Mouse (Mus musculus) liver, embryonic 16.5 days (tissue): Measurements from ENCODE around the gene Speg. TPM values are rescaled to one million over a fixed set of nuclear protein-coding genes. Genes with fewer than 3 reads are reported as not detected.

Source experiments
- ATAC-seq: fragments of 200-750 bp; cut with Nextera tagmentation; 2 replicates; pipeline ENCODE4 v1.8.0; 2017; ENCODE audit warnings: low read depth, mild to moderate bottlenecking, moderate number of reproducible peaks, moderate library complexity
- H3K27ac ChIP-seq: fragments of 300-500 bp; sonication (generic); 2 replicates; pipeline ENCODE4 v1.5.1; 2014; ENCODE audit warnings: mild to moderate bottlenecking, low read length
- H3K27me3 ChIP-seq: fragments of 300-500 bp; sonication (generic); 2 replicates; pipeline ENCODE4 v1.6.1; 2014; ENCODE audit warnings: low read depth, low read length, mixed read lengths; ENCODE audit not compliant: control insufficient read depth, insufficient read depth
- H3K36me3 ChIP-seq: fragments of 300-500 bp; sonication (generic); 2 replicates; pipeline ENCODE4 v1.6.1; 2014; ENCODE audit warnings: mild to moderate bottlenecking; ENCODE audit not compliant: control insufficient read depth, insufficient read depth
- H3K4me1 ChIP-seq: fragments of 300-500 bp; sonication (generic); 2 replicates; pipeline ENCODE4 v1.6.1; 2014; ENCODE audit warnings: low read depth, low read length, mixed read lengths; ENCODE audit not compliant: control insufficient read depth
- H3K4me2 ChIP-seq: fragments of 300-500 bp; sonication (generic); 2 replicates; pipeline ENCODE4 v1.6.1; 2014; ENCODE audit warnings: low read depth, low read length, mixed read lengths
- H3K4me3 ChIP-seq: fragments of 300-500 bp; sonication (generic); 2 replicates; pipeline ENCODE4 v1.5.1; 2014; ENCODE audit warnings: low read depth, mild to moderate bottlenecking, low read length
- H3K9ac ChIP-seq: fragments of 300-500 bp; sonication (generic); 2 replicates; pipeline ENCODE4 v1.6.1; 2014; ENCODE audit warnings: low read depth, low read length
- H3K9me3 ChIP-seq: fragments of 300-500 bp; sonication (generic); replicated peaks from 2 replicates; pipeline ENCODE4 v1.6.1; 2016; ENCODE audit warnings: low read length; ENCODE audit not compliant: control insufficient read depth
- WGBS: fragments of 180-500 bp; shearing (Covaris S2); extraction: QIAGEN DNeasy Blood & Tissue Kit; methylation state at CpG from one replicate; pipeline ENCODE4 v1.1.7; 2014; ENCODE audit not compliant: insufficient replicate concordance; 5-methylcytosine and 5-hydroxymethylcytosine counted together
- polyA plus RNA-seq: library from polyadenylated mRNA; unstranded; fragments of >200 nt; fragmentation: Nextera tagmentation; extraction: Ambion mirVana; gene quantifications from 2 replicates; pipeline ENCODE4 v1.2.1, GENCODE M21; 2015

Gene Speg
- polyA plus RNA-seq, 1 experiment from 2014 or later: 8.0 TPM

GRCm38 (mm10) chr1:75441471-75441996 is 66.4 kb downstream of the Speg start:
- H3K4me3 ChIP-seq: no peak overlapping the region
- peaks cover 27% of the 10 kb centered on the region for H3K4me1 ChIP-seq
- no peaks in the 10 kb centered on the region for H3K9me3 ChIP-seq
- H3K27ac ChIP-seq: no peak overlapping the region
- no peak for ATAC-seq
- H3K27me3 ChIP-seq: peaks cover 5% of the 10 kb centered on the region
- H3K36me3 ChIP-seq: no peaks in the 10 kb centered on the region; the same call in 1 of the 2 replicates
- WGBS: 77% methylated on average over 15 of the region's 15 CpGs
- no peak overlapping the region for H3K9ac ChIP-seq
- no peak overlapping the region for H3K4me2 ChIP-seq

DNA sequence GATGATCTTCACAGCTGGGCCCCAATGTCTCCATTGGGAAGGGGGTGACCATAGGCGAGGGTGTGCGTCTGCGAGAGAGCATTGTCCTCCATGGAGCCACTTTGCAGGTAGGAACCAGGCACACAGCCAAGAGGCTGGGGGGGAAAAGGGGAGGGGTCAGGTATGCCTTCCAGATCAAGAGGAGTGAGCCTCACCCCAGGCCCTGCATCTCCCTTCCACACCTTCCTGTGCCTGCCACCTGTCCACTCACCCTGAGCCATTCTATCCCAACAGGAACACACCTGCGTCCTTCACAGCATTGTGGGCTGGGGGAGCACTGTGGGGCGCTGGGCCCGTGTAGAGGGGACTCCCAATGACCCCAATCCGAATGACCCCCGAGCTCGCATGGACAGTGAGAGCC is 67.1 kb downstream of the Speg start:
- no peak overlapping the region for H3K4me2 ChIP-seq
- no peaks in the 10 kb centered on the region for H3K9me3 ChIP-seq
- peaks cover 27% of the 10 kb centered on the region for H3K4me1 ChIP-seq
- H3K36me3 ChIP-seq: no peaks in the 10 kb centered on the region; the same call in 1 of the 2 replicates
- H3K27me3 ChIP-seq: peaks cover 12% of the 10 kb centered on the region
- H3K4me3 ChIP-seq: no peak overlapping the region
- WGBS: 61% methylated on average over 9 of the region's 9 CpGs
- H3K27ac ChIP-seq: no peak overlapping the region
- no peak for ATAC-seq
- H3K9ac ChIP-seq: no peak overlapping the region

DNA sequence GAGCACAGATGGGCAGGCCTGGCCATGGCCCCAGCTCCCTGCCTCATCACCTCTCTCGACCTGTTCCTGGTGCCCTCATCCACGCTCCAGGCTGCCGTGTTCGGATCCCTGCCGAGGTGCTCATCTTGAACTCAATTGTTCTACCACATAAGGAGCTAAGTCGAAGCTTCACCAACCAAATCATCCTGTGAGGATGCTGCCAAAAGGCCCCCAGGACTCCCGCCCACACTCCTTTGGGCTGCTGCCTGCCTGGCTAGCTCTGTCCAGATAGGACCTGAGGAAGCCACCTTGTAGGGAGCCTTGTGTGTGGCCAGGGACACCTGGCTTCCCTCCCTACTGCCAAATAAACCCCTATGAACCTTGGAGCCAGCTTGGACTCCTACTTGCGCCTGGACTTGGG is 67.7 kb downstream of the Speg start:
- Histone ChIP-seq H3K27me3 (peaks cover 18% of the 10 kb centered on the region), H3K4me2 (no peak overlapping the region), H3K36me3 (no peaks in the 10 kb centered on the region; the same call in 1 of the 2 replicates), H3K9me3 (no peaks in the 10 kb centered on the region), H3K4me1 (peaks cover 34% of the 10 kb centered on the region), H3K27ac (no peak overlapping the region), H3K4me3 (no peak overlapping the region), H3K9ac (no peak overlapping the region)
- no peak for ATAC-seq
- 65% methylated on average over 8 of the region's 8 CpGs for WGBS

- no peak overlapping the region for H3K9ac ChIP-seq
- H3K9me3 ChIP-seq: no peaks in the 10 kb centered on the region
- no peak overlapping the region for H3K4me2 ChIP-seq
- no peak overlapping the region for H3K4me3 ChIP-seq
- H3K36me3 ChIP-seq: no peaks in the 10 kb centered on the region; the same call in 1 of the 2 replicates
- peaks cover 24% of the 10 kb centered on the region for H3K27me3 ChIP-seq
- H3K27ac ChIP-seq: no peak overlapping the region
- WGBS: 61% methylated on average over 13 of the region's 13 CpGs
- H3K4me1 ChIP-seq: peaks cover 39% of the 10 kb centered on the region
- no peak for ATAC-seq
Measured at GRCm38 (mm10) chr1:75443247-75444024, 68.3 kb downstream of the Speg start.

GRCm38 (mm10) chr1:75444208-75444607 is 69.1 kb downstream of the Speg start:
- no peaks in the 10 kb centered on the region for H3K9me3 ChIP-seq
- WGBS: 44% methylated on average over 3 of the region's 3 CpGs
- peaks cover 46% of the 10 kb centered on the region for H3K4me1 ChIP-seq
- ATAC-seq: no peak
- no peak overlapping the region for H3K4me3 ChIP-seq
- peaks cover 32% of the 10 kb centered on the region for H3K27me3 ChIP-seq
- no peaks in the 10 kb centered on the region; the same call in 1 of the 2 replicates for H3K36me3 ChIP-seq
- no peak overlapping the region for H3K27ac ChIP-seq
- no peak overlapping the region for H3K4me2 ChIP-seq
- H3K9ac ChIP-seq: no peak overlapping the region

DNA sequence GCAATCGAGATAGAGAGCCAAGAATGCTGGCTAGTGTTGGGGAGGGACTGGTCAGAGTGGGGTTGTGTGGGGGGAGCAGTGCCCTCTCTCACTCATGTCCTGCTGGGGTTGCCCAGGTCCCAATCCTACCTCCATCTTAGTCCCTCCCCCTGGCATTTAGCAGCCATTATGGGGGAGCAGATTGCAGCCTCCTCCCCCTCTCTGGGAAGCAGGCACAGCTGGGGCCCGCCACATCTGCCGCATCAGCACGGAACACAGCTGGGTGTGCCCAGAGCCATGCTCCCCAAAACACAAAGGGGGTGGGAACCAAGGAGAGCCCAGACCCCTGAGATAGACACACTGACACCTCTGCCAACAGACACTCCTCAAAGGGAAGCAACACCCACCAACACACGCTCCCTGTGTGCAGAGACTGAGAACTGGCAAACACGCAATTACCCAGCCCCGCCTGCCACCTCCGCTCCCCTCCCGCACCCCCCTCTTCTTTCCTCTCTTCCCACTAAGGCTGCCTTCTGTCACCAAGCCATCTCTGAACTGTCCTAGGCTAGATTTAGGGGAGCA is 70.1 kb downstream of the Speg start:
- H3K4me3 ChIP-seq: no peak overlapping the region; the same call in 1 of the 2 replicates
- 9% methylated on average over 9 of the region's 9 CpGs for WGBS
- no peak overlapping the region; the same call in 1 of the 2 replicates for H3K27ac ChIP-seq
- no peak overlapping the region for H3K9ac ChIP-seq
- peak overlapping the region; percentile 58 for H3K4me2 ChIP-seq
- H3K9me3 ChIP-seq: no peaks in the 10 kb centered on the region
- peak; percentile 58 for ATAC-seq
- H3K27me3 ChIP-seq: peaks cover 42% of the 10 kb centered on the region
- H3K36me3 ChIP-seq: no peaks in the 10 kb centered on the region; the same call in 1 of the 2 replicates
- H3K4me1 ChIP-seq: peaks cover 56% of the 10 kb centered on the region

GRCm38 (mm10) chr1:75445751-75446611 is 70.9 kb downstream of the Speg start:
- ATAC-seq: peak; percentile 63
- H3K27ac ChIP-seq: peak overlapping the region; percentile 29; the same call in 1 of the 2 replicates
- no peaks in the 10 kb centered on the region for H3K9me3 ChIP-seq
- peak overlapping the region; percentile 43 for H3K9ac ChIP-seq
- 2% methylated on average over 22 of the region's 22 CpGs for WGBS
- peak overlapping the region; percentile 26; the same call in 1 of the 2 replicates for H3K4me3 ChIP-seq
- H3K27me3 ChIP-seq: peaks cover 50% of the 10 kb centered on the region
- H3K4me1 ChIP-seq: peaks cover 63% of the 10 kb centered on the region
- peak overlapping the region; percentile 58 for H3K4me2 ChIP-seq
- H3K36me3 ChIP-seq: no peaks in the 10 kb centered on the region

GRCm38 (mm10) chr1:75446656-75447055 is 71.6 kb downstream of the Speg start:
- WGBS: 2% methylated on average over 19 of the region's 20 CpGs
- Histone ChIP-seq H3K27ac (no peak overlapping the region; the same call in 1 of the 2 replicates), H3K9me3 (no peaks in the 10 kb centered on the region), H3K27me3 (peaks cover 56% of the 10 kb centered on the region), H3K36me3 (no peaks in the 10 kb centered on the region), H3K9ac (no peak overlapping the region), H3K4me3 (peak overlapping the region; percentile 26; the same call in 1 of the 2 replicates), H3K4me2 (peak overlapping the region; percentile 58), H3K4me1 (peaks cover 64% of the 10 kb centered on the region)
- no peak for ATAC-seq
